Mouse (Mus musculus) ES-E14 (cell line): ENCODE data around the gene Olfr796.

Experiments used
- CHD2 ChIP-seq: IDR thresholded peaks from 2 replicates; pipeline ENCODE4 v1.6.1; 2014; ENCODE audit warnings: mild to moderate bottlenecking, low read depth, low read length, inconsistent platforms
- HCFC1 ChIP-seq: IDR thresholded peaks from 2 replicates; pipeline ENCODE4 v1.6.1; 2012; ENCODE audit warnings: low read length, inconsistent platforms, borderline replicate concordance; ENCODE audit not compliant: insufficient read depth
- MAFK ChIP-seq: IDR thresholded peaks from 2 replicates; pipeline ENCODE4 v1.6.1; 2014; ENCODE audit warnings: mild to moderate bottlenecking, low read depth, low read length, inconsistent platforms; ENCODE audit not compliant: insufficient read depth
- ZC3H11A ChIP-seq: IDR thresholded peaks from 2 replicates; pipeline ENCODE4 v1.6.1; 2012; ENCODE audit warnings: low read depth, mild to moderate bottlenecking, inconsistent platforms, low read length, borderline replicate concordance
- ZNF384 ChIP-seq: IDR thresholded peaks from 2 replicates; pipeline ENCODE4 v1.6.1; 2012; ENCODE audit warnings: low read depth, low read length, inconsistent platforms

DNA sequence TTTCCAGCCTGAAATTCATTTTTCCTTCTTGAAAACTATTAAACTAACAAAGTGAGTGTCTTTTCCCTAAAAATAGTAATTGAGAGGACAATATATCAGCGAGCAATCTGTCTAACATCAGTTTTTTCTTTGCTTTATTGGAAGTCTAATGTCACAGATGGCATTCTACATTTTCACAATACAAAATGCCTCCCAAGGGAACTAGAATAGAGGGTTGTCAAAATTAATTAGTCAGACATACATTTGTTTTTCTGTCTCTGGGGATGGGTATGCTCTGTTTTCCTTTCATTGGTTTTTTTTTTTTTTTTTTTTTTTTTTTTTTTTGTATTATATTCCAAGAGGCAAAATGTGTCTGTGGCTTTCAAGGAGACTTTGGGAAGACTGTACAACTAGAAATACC, 35.3 kb downstream of the Olfr796 start:
- TF ChIP-seq HCFC1 (no peak), CHD2 (no peak), ZC3H11A (no peak), ZNF384 (no peak), MAFK (no peak)
